17 mouse cellular contexts compared by ENCODE assay signal in the genomic region with DNA sequence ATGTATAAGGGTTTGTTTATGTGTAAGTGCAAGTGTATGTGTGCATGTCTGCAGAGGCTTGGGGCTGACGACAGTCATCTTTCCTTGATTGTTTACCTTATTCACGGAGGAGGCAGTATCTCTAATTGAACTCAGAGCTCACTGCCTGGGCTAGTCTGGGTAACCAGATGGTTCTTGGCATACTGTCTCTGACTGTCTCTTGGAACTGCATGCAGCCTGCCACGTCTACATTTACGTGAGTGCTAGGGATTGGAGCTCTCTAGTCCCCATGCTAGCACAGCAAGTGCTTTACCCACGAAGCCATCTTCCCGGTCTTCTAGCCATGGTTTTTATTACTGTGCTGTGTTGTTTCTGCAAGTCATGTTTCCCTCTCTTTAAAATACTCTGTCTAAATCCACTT.
A peak's percentile ranks its signal among the peaks of the same experiment; 100 is the strongest.
DNase-seq lines count a peak whose midpoint lies in the region; ATAC-seq lines count a peak whose summit lies in the region.
"Had no signal": no experiment of that assay in that cellular context is flagged by ENCODE, and none has a peak within 500 bp of the region (broad histone marks: within the 10 kb centered on the region; RNA-seq: fewer than 3 reads in every experiment).

No protein-coding gene starts in this region.

- no peaks in the 10 kb centered on the region for H3K27me3 ChIP-seq in forebrain, embryonic 14.5 days (replicated peaks; ENCODE audit: control insufficient read depth, insufficient read depth, low read length)
- no peaks in the 10 kb centered on the region for H3K27me3 ChIP-seq in forebrain, embryonic 12.5 days
- H3K27me3 ChIP-seq: heart, embryonic 15.5 days; stomach, embryonic 15.5 days had no signal

- peaks cover 2% of the 10 kb centered on the region; the same call in 1 of the 2 replicates for H3K4me1 ChIP-seq in forebrain, embryonic 14.5 days (ENCODE audit: control insufficient read depth, insufficient read depth, low read length)
- 0 out of 2 replicates have a peak, but pooled peaks cover 3% of the 10 kb centered on the region for H3K4me1 ChIP-seq in forebrain, embryonic 12.5 days
- H3K4me1 ChIP-seq: stomach, embryonic 15.5 days had no signal

- no peaks in the 10 kb centered on the region for H3K9me3 ChIP-seq in forebrain, embryonic 14.5 days (replicated peaks; ENCODE audit: control insufficient read depth, low read length)
- H3K9me3 ChIP-seq in forebrain, embryonic 12.5 days: no peaks in the 10 kb centered on the region
- H3K9me3 ChIP-seq: heart, embryonic 15.5 days; stomach, embryonic 15.5 days had no signal

- H3K4me2 ChIP-seq in forebrain, embryonic 14.5 days (ENCODE audit: low read length): no peak overlapping the region
- no peak overlapping the region for H3K4me2 ChIP-seq in forebrain, embryonic 12.5 days
- H3K4me2 ChIP-seq: heart, embryonic 15.5 days; liver, embryonic 11.5 days; stomach, embryonic 15.5 days had no signal

- 74% methylated on average over 6 of the region's 6 CpGs for WGBS in forebrain, embryonic 14.5 days
- 80% methylated on average over 6 of the region's 6 CpGs for WGBS in forebrain, embryonic 12.5 days

- peak; percentile 77 for DNase-seq in forebrain, embryonic 14.5 days (ENCODE audit: low spot score)
- DNase-seq in layer of hippocampus, adult 9-11 months: peak; percentile 48
- no peak for DNase-seq in layer of hippocampus, postnatal 10 days (ENCODE audit: low spot score in 2 of 2)
- peak; percentile 46 for DNase-seq in cerebellum, adult 9-10 months
- DNase-seq in spleen, postnatal 10 days (ENCODE audit: low spot score in 2 of 2): no peak
- no peak for DNase-seq in adrenal gland, adult 2 months
- DNase-seq: embryo, embryonic 11 days; gastrocnemius, postnatal 25 days; heart, adult 2 months; kidney, adult 11 months; lung, adult 2 months; right cerebral cortex, postnatal 25 days had no signal

- 0 out of 2 replicates have a peak, but pooled peaks cover under 1% of the 10 kb centered on the region for H3K36me3 ChIP-seq in forebrain, embryonic 14.5 days (ENCODE audit: control insufficient read depth, insufficient read depth, low read length)
- no peaks in the 10 kb centered on the region for H3K36me3 ChIP-seq in forebrain, embryonic 12.5 days (replicated peaks)
- H3K36me3 ChIP-seq: heart, embryonic 15.5 days; stomach, embryonic 15.5 days had no signal

- H3K9ac ChIP-seq in forebrain, embryonic 14.5 days (ENCODE audit: low read length): no peak overlapping the region
- no peak overlapping the region for H3K9ac ChIP-seq in forebrain, embryonic 12.5 days
- H3K9ac ChIP-seq: heart, embryonic 15.5 days; stomach, embryonic 15.5 days had no signal

- peak; percentile 83; the same call in 1 of the 2 replicates for ATAC-seq in forebrain, embryonic 14.5 days
- no peak for ATAC-seq in forebrain, embryonic 12.5 days (ENCODE audit: low FRiP score)
- ATAC-seq: midbrain, embryonic 16.5 days had no signal

- H3K4me3 ChIP-seq in forebrain, embryonic 14.5 days (ENCODE audit: low read depth, low read length): no peak overlapping the region
- H3K4me3 ChIP-seq in forebrain, embryonic 12.5 days (replicated peaks): no peak overlapping the region
- H3K4me3 ChIP-seq: heart, adult 2 months; heart, embryonic 15.5 days; stomach, embryonic 15.5 days had no signal

- peak overlapping the region; percentile 3; the same call in 1 of the 2 replicates for H3K27ac ChIP-seq in forebrain, embryonic 14.5 days (ENCODE audit: low read depth, low read length)
- H3K27ac ChIP-seq in forebrain, embryonic 12.5 days: no peak overlapping the region
- H3K27ac ChIP-seq: heart, adult 2 months; heart, embryonic 15.5 days; stomach, embryonic 15.5 days had no signal

Comparison
In these comparisons a context has a peak if more than half of its experiments do, and no peak if none do; other contexts are left out.
1. DNase-seq: peak in forebrain, embryonic 14.5 days (single experiment), layer of hippocampus, adult 9-11 months (single experiment) and cerebellum, adult 9-10 months (single experiment); none in layer of hippocampus, postnatal 10 days (0 of 2), spleen, postnatal 10 days (0 of 2) and adrenal gland, adult 2 months (single experiment).